Mouse (Mus musculus) retina, embryonic 14.5 days (tissue): ENCODE results near the gene Atp8b4.
"Not testable (repeated sequence)": the region's sequence is repeated elsewhere in the genome, so short reads cannot be mapped to it uniquely, and the experiment has no call there.

Experiments
- DNase-seq: peaks from one replicate; pipeline ENCODE4 v3.0.0-alpha.2; 2015; ENCODE audit warnings: low spot score

The Atp8b4 gene

GRCm38 (mm10) chr2:126500521-126500920 lies at the start of gene Atp8b4:
TSS of gene Atp8b4 (minus strand) at chr2:126500674.
- no peak for DNase-seq

GRCm38 (mm10) chr2:126549681-126550080 lies 49.2 kb upstream of the Atp8b4 start:
- no peak for DNase-seq

GRCm38 (mm10) chr2:126546392-126546791 lies 45.9 kb upstream of the Atp8b4 start:
- no peak for DNase-seq

- no peak for DNase-seq
Observed at GRCm38 (mm10) chr2:126545297-126545696, 44.8 kb upstream of the Atp8b4 start.

GRCm38 (mm10) chr2:126542211-126542610 lies 41.7 kb upstream of the Atp8b4 start:
- DNase-seq: no peak

GRCm38 (mm10) chr2:126540390-126540925 lies 40.0 kb upstream of the Atp8b4 start:
- no peak for DNase-seq

GRCm38 (mm10) chr2:126537654-126538053 lies 37.2 kb upstream of the Atp8b4 start:
- DNase-seq: no peak

- DNase-seq: no peak
Observed at GRCm38 (mm10) chr2:126530581-126530980, 30.1 kb upstream of the Atp8b4 start.

GRCm38 (mm10) chr2:126527461-126527860 lies 27.0 kb upstream of the Atp8b4 start:
- no peak for DNase-seq

GRCm38 (mm10) chr2:126524271-126524670 lies 23.8 kb upstream of the Atp8b4 start:
- no peak for DNase-seq

- not testable (repeated sequence) for DNase-seq
Observed at GRCm38 (mm10) chr2:126523101-126523745, 22.7 kb upstream of the Atp8b4 start.

- DNase-seq: no peak
Observed at GRCm38 (mm10) chr2:126522056-126522455, 21.6 kb upstream of the Atp8b4 start.

GRCm38 (mm10) chr2:126521471-126521870 lies 21.0 kb upstream of the Atp8b4 start:
- no peak for DNase-seq

- DNase-seq: peak; percentile 89
Observed at GRCm38 (mm10) chr2:126520828-126521227, 20.4 kb upstream of the Atp8b4 start.

GRCm38 (mm10) chr2:126519872-126520581 lies 19.6 kb upstream of the Atp8b4 start:
- no peak for DNase-seq

GRCm38 (mm10) chr2:126515069-126515826 lies 14.8 kb upstream of the Atp8b4 start:
- no peak for DNase-seq

GRCm38 (mm10) chr2:126508228-126508627 lies 7.8 kb upstream of the Atp8b4 start:
- DNase-seq: no peak

GRCm38 (mm10) chr2:126507477-126507876 lies 7.0 kb upstream of the Atp8b4 start:
- no peak for DNase-seq

GRCm38 (mm10) chr2:126505156-126505555 lies 4.7 kb upstream of the Atp8b4 start:
- DNase-seq: no peak

- DNase-seq: no peak
Observed at GRCm38 (mm10) chr2:126499730-126500129, 744 bp downstream of the Atp8b4 start.

- DNase-seq: no peak
Observed at GRCm38 (mm10) chr2:126498761-126499452, 1.6 kb downstream of the Atp8b4 start.

- DNase-seq: no peak
Observed at GRCm38 (mm10) chr2:126496838-126497237, 3.6 kb downstream of the Atp8b4 start.
